Mouse (Mus musculus): Measurements from ENCODE around the gene Mcpt2.
"Not testable (repeated sequence)": the region's sequence is repeated elsewhere in the genome, so short reads cannot be mapped to it uniquely, and the experiment has no call there.

GRCm38 (mm10) chr14:56030395-56030794 is 11.4 kb upstream of the Mcpt2 start, which contains the start of gene Mcpt9:
- not testable (repeated sequence) for TF ChIP-seq POLR2A (IDR thresholded peaks at IDR 0.05; ENCODE audit: borderline replicate concordance, control insufficient read depth, low read depth, low read length); CTCF (IDR thresholded peaks at IDR 0.05; ENCODE audit: control insufficient read depth, insufficient read depth, low read length)
